Mouse (Mus musculus): Measurements from ENCODE around the gene Gfm2. TPM values are rescaled to one million over a fixed set of nuclear protein-coding genes. Genes with fewer than 3 reads are reported as not detected.
A peak's percentile ranks its signal among the peaks of the same experiment; 100 is the strongest.

The Gfm2 gene
- polyA plus RNA-seq, 1 experiment from 2014 or later: 35.3 TPM

DNA sequence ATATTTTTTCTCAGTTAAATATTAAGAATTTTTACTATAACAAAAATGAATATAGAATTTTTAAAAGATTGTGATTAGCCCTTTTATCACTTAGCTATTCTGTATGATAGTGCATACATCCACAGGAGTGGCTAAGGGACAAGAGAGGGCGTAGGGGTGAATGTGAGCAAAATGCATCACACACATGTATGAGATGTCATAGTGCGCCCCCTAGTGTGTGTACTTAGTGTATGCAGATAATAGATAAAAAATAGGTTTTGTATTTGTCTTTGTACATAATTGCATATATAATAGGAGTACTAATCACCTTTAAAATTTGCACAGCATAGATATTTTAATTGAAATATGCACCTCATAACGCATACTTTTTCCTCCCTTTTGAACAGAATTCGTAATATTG is 8.1 kb downstream of the Gfm2 start:
- 61% methylated on average over 4 of the region's 4 CpGs for WGBS
- no peaks in the 10 kb centered on the region for H3K27me3 ChIP-seq
- no peak overlapping the region for H3K9ac ChIP-seq
- ATAC-seq (ENCODE audit: low FRiP score): no peak
- H3K36me3 ChIP-seq: peaks cover 65% of the 10 kb centered on the region
- no peaks in the 10 kb centered on the region for H3K4me1 ChIP-seq (replicated peaks)
- no peak overlapping the region for H3K27ac ChIP-seq
- H3K9me3 ChIP-seq: no peaks in the 10 kb centered on the region
- no peak overlapping the region for H3K4me2 ChIP-seq
- no peak overlapping the region for H3K4me3 ChIP-seq

DNA sequence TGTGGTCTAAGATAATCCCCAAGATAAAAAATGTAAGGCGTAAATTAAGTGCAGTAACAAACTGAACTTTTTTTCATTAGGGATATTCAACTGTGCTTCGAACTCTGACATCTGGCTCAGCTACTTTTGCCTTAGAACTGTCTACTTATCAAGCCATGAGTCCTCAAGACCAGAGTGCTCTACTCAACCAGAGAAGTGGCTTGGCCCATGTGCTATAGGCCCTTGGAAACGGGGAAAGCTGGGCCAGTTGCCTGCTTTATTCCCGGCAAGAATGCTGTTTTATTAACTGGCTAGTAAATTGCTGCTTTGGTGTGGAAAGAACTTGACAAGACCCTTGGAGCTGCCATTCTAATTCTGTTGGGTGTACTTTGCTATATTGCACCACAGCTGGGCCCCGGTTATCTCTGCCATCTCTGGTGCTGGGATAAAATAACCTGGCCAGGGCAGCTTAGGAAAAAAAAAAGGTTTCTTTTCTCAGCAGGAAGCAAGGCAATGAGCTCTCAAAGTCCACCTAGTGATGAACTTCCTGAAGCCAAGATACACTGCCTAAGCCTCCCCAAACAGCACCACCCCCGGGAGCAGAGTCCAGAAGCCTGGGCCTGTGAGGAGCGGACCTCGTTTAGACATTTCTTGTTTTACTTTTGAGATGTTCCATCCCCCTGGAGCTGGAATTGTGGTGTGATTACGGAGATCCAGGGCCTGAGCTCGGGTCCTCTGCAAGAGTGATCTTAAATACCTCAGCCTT is 38.0 kb downstream of the Gfm2 start:
- H3K9ac ChIP-seq: no peak overlapping the region
- H3K9me3 ChIP-seq: no peaks in the 10 kb centered on the region
- no peak overlapping the region for H3K4me2 ChIP-seq
- no peaks in the 10 kb centered on the region for H3K27me3 ChIP-seq
- WGBS: 95% methylated on average over 10 of the region's 10 CpGs
- H3K36me3 ChIP-seq: peaks cover 82% of the 10 kb centered on the region
- no peaks in the 10 kb centered on the region for H3K4me1 ChIP-seq (replicated peaks)
- no peak for ATAC-seq (ENCODE audit: low FRiP score)
- no peak overlapping the region for H3K27ac ChIP-seq
- no peak overlapping the region for H3K4me3 ChIP-seq

DNA sequence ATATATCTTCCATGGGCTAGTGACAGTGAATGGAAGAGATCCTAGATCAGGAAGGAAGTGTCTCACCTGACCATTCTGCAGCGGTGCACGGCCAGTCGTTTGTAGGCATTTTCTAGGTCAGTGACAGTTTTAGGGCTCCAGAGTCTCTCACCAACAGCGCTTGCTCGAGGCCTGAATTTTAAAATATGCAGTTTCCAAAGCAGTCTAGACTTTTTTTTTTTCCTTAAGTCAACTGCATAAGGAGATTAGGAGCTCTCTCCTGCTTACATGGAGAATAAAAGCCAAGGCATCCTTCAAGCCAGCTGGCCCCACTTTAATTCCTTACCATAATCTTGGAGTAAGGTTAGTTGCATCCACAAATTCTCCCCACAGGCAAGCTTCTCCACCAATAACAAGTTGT is 39.0 kb downstream of the Gfm2 start:
- Histone ChIP-seq H3K4me1 (replicated peaks) (no peaks in the 10 kb centered on the region), H3K27ac (no peak overlapping the region), H3K27me3 (no peaks in the 10 kb centered on the region), H3K4me3 (no peak overlapping the region), H3K4me2 (no peak overlapping the region), H3K9me3 (no peaks in the 10 kb centered on the region), H3K9ac (no peak overlapping the region), H3K36me3 (peaks cover 74% of the 10 kb centered on the region)
- no peak for ATAC-seq (ENCODE audit: low FRiP score)
- WGBS: 91% methylated on average over 5 of the region's 5 CpGs

DNA sequence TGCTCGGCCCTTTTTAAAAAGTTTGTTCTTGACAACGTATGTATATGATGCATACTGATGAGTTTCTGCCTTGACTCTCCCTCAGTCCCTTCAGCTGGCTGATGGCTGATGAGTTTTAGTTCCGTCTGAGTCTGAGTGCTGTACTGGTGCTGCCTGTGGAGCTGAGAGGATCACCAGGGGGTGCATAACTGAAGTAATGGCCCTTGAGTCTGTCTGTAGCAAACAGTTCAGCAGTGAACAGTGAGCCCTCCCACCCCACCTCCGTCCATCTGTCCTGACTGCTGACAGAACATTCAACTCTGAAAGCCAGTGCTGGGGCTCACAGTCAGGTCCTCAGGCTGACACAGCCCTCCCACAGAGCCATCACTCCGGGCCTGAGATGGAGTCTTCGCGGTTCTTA is 41.2 kb downstream of the Gfm2 start:
- H3K27ac ChIP-seq: no peak overlapping the region
- no peak overlapping the region for H3K9ac ChIP-seq
- WGBS: 70% methylated on average over 7 of the region's 7 CpGs
- no peak for ATAC-seq (ENCODE audit: low FRiP score)
- H3K4me2 ChIP-seq: no peak overlapping the region
- H3K36me3 ChIP-seq: peaks cover 54% of the 10 kb centered on the region
- no peaks in the 10 kb centered on the region for H3K4me1 ChIP-seq (replicated peaks)
- no peak overlapping the region for H3K4me3 ChIP-seq
- H3K27me3 ChIP-seq: no peaks in the 10 kb centered on the region
- no peaks in the 10 kb centered on the region for H3K9me3 ChIP-seq

DNA sequence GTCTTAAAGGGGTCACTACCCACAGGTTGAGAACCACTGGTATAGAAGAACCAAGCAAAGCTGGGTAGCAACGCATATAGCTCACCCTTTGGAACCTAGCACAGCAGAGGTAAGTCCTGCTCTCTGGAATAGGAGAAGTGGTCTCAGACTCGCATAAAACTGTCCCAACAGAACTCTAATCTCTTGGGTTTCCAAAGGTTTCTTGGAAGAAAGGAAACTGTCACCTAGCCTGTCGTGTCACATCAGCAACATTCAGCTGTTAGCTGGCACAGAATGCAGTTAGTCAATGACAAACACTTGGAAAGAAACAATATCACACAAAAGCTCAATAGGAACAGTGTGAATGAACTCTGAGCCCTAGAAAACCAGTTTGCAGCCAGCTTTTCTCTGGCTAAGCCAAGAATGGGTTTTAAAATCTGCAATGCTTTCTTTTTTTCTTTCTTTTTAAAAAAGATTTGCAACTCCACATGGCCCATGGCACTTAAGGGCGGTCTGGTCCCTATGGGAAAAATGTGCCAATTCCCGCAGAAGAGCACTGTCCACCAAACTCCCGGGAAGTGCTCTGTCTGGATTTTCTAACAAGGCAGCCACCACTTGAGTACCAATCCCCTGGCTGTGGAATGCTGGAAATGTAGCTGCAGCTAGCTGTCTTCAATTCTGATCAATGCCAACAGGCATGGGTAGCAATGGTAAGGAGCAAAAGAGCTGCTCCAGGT is 42.5 kb downstream of the Gfm2 start:
- Histone ChIP-seq H3K27ac (no peak overlapping the region), H3K36me3 (peaks cover 41% of the 10 kb centered on the region), H3K9ac (no peak overlapping the region), H3K4me3 (no peak overlapping the region), H3K4me1 (replicated peaks) (no peaks in the 10 kb centered on the region), H3K4me2 (no peak overlapping the region), H3K27me3 (no peaks in the 10 kb centered on the region), H3K9me3 (no peaks in the 10 kb centered on the region)
- WGBS: 68% methylated on average over 6 of the region's 6 CpGs
- no peak for ATAC-seq (ENCODE audit: low FRiP score)

DNA sequence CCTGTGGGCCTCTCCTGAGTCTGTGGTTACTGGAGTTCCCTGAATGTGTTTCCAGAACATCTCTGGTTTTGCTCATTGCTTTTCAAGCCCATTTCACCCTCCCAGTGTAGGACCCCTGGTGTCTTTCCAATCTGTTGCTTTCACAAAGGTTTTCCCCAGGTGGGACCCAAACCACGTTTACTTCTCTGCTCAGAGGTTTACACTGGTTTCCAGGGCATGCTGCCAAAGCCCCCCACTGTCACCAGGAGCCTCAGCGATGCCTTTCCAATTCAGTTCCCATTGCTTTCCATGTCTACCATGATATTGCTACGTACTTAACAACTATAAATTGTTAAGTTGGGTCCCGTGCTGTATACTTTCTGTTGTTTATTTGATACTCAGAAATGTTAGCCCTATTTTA is 45.1 kb downstream of the Gfm2 start:
- no peak overlapping the region for H3K4me3 ChIP-seq
- ATAC-seq (ENCODE audit: low FRiP score): no peak
- no peaks in the 10 kb centered on the region for H3K4me1 ChIP-seq (replicated peaks)
- peaks cover 19% of the 10 kb centered on the region for H3K36me3 ChIP-seq
- no peaks in the 10 kb centered on the region for H3K27me3 ChIP-seq
- H3K9ac ChIP-seq: no peak overlapping the region
- no peak overlapping the region for H3K4me2 ChIP-seq
- WGBS: 76% methylated on average over 4 of the region's 4 CpGs
- H3K9me3 ChIP-seq: no peaks in the 10 kb centered on the region
- no peak overlapping the region for H3K27ac ChIP-seq

DNA sequence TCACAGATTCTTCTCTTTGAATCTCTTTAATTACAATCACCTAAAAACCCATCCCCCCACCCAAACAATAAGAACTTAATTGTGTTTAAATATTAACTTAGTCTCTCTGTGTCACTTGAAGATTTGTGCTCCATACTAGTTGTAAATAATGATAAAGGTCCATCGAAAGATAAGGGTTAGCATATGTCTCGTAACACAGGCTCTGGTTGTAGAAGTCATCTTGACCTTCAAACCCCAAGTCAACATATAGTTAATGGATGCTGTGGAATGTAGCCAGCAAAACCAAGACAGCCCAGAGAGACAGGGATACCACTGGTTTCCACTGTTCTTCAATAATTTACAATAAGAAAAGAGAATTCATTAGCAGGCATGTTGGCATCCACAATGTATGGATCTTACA is 46.4 kb downstream of the Gfm2 start:
- no peak overlapping the region for H3K4me3 ChIP-seq
- H3K36me3 ChIP-seq: peaks cover 11% of the 10 kb centered on the region
- no peaks in the 10 kb centered on the region for H3K4me1 ChIP-seq (replicated peaks)
- H3K4me2 ChIP-seq: no peak overlapping the region
- ATAC-seq (ENCODE audit: low FRiP score): no peak
- no peaks in the 10 kb centered on the region for H3K27me3 ChIP-seq
- H3K9ac ChIP-seq: no peak overlapping the region
- H3K9me3 ChIP-seq: no peaks in the 10 kb centered on the region
- WGBS: 98% methylated on average over 2 of the region's 2 CpGs
- H3K27ac ChIP-seq: no peak overlapping the region

DNA sequence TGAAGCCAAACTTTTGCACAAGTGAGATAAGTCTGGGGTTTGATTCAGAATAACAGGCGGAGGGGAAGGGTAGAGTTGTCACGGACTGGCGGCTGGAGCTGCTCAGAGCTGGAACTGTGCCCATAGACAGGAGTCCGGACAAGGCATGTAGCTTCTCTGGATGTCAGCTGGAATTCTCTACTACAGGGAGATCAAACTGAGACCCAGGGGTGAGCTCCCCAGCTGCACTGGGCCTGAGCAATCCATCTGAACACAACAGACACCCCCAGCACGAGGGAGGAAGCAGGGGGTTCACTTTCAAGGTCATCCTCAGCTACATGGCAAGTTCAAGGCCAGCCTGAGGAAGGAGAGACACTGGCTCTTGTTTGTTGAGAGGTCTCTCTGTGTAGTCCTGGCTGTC is 46.9 kb downstream of the Gfm2 start:
- ATAC-seq (ENCODE audit: low FRiP score): no peak
- Histone ChIP-seq H3K27me3 (no peaks in the 10 kb centered on the region), H3K4me1 (replicated peaks) (no peaks in the 10 kb centered on the region), H3K4me3 (no peak overlapping the region), H3K9ac (no peak overlapping the region), H3K4me2 (no peak overlapping the region), H3K9me3 (no peaks in the 10 kb centered on the region), H3K27ac (no peak overlapping the region), H3K36me3 (peaks cover 7% of the 10 kb centered on the region)
- WGBS: 78% methylated on average over 5 of the region's 5 CpGs

DNA sequence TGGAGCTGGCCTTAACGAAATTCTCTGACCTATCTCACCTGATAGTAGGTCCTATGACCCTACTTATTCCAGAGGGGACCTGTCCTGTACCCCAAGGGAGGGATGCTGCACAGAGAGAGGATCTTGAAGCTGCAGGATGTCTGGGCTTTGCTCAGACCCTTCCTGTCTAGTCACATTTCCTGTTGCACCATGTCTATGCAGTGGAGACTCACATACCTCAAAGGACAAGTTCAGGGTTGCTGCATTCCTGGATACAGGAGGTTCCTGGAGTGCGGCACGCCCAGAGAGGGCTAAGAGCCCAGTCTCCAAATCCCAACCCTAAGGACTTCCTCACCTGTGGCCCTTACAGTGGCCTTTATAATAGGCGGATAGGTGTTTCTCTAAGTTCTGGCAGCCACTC is 48.6 kb downstream of the Gfm2 start:
- no peak overlapping the region for H3K4me3 ChIP-seq
- no peaks in the 10 kb centered on the region for H3K4me1 ChIP-seq (replicated peaks)
- H3K9me3 ChIP-seq: no peaks in the 10 kb centered on the region
- no peaks in the 10 kb centered on the region for H3K27me3 ChIP-seq
- no peaks in the 10 kb centered on the region for H3K36me3 ChIP-seq
- no peak overlapping the region for H3K4me2 ChIP-seq
- no peak for ATAC-seq (ENCODE audit: low FRiP score)
- no peak overlapping the region for H3K27ac ChIP-seq
- H3K9ac ChIP-seq: no peak overlapping the region
- 81% methylated on average over 4 of the region's 4 CpGs for WGBS

DNA sequence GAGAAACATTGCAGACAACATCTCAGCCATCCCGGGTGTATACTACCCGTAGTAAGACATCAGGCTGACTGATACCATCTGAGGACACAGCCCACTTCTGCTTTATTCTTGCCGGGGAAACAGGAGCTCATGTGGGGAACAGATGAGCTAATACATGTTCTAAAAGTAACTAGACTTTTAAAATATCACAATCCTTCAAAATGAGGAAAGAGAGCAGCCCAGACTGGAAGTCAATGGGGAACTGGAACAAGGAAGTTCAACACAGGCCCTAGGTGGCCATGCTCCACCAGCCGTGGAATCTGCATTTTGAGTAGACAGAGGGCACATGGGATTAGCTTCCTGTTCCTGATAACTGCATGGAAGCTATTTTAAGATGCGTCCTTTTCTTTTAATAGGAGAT is 50.0 kb downstream of the Gfm2 start:
- WGBS: 91% methylated on average over 5 of the region's 5 CpGs
- Histone ChIP-seq H3K27ac (no peak overlapping the region), H3K36me3 (no peaks in the 10 kb centered on the region), H3K4me1 (replicated peaks) (0 out of 2 replicates have a peak, but pooled peaks cover 2% of the 10 kb centered on the region), H3K27me3 (no peaks in the 10 kb centered on the region), H3K9me3 (no peaks in the 10 kb centered on the region), H3K4me3 (no peak overlapping the region), H3K9ac (no peak overlapping the region), H3K4me2 (no peak overlapping the region)
- no peak for ATAC-seq (ENCODE audit: low FRiP score)

DNA sequence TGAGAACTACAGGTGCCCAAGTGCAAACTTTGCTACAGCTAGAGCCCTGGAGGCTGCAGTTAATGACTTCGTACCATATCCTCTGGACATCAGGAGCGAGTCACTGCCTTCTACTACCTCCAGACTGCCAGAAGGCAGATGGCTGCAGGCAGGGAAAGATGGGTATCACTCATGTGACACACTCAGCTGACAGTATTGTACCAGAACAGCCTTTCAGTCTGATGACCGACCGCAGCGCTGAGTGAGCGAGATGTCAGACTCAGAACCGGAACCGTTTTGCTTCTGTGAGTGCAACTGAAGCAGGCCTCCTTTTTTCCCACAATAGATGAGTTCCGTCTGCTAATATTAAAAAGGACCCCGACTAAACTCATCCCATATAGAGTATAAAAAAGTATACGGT is 54.9 kb downstream of the Gfm2 start:
- WGBS: 88% methylated on average over 11 of the region's 11 CpGs
- Histone ChIP-seq H3K4me1 (replicated peaks) (peaks cover 12% of the 10 kb centered on the region; the same call in 1 of the 2 replicates), H3K27ac (peak overlapping the region; percentile 19; the same call in 1 of the 2 replicates), H3K36me3 (no peaks in the 10 kb centered on the region), H3K4me2 (no peak overlapping the region), H3K4me3 (no peak overlapping the region), H3K27me3 (no peaks in the 10 kb centered on the region), H3K9me3 (no peaks in the 10 kb centered on the region), H3K9ac (no peak overlapping the region)
- ATAC-seq (ENCODE audit: low FRiP score): no peak

DNA sequence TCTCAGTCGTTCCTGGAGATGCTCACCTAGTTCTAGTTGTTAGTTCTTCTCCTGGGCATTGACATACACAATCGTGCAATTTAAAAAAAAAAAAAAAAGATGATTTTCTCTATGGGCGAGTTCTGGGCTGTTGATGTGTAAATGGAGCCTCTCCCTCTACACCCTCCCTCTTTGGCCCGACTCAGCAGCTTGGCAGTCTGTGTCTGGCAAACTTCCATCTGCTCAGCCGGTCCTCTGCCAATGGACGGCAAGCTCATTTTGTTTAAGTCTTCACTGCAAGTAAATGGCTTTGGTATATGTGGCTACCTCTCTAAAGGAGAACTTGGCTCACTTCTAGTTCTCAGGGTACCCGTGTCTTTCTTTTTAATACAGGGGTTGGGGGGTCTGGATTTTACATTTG is 55.7 kb downstream of the Gfm2 start:
- Histone ChIP-seq H3K4me1 (replicated peaks) (peaks cover 17% of the 10 kb centered on the region; the same call in 1 of the 2 replicates), H3K9me3 (no peaks in the 10 kb centered on the region), H3K9ac (no peak overlapping the region), H3K27ac (no peak overlapping the region), H3K36me3 (no peaks in the 10 kb centered on the region), H3K4me3 (no peak overlapping the region), H3K4me2 (no peak overlapping the region), H3K27me3 (no peaks in the 10 kb centered on the region)
- WGBS: 47% methylated on average over 7 of the region's 7 CpGs
- ATAC-seq (ENCODE audit: low FRiP score): 0 out of 2 replicates have a peak, but pooled peaks have one; percentile 37

Data from hindbrain, embryonic 13.5 days (tissue).